Comparison of ENCODE assay signal across 9 mouse cellular contexts in the genomic region with DNA sequence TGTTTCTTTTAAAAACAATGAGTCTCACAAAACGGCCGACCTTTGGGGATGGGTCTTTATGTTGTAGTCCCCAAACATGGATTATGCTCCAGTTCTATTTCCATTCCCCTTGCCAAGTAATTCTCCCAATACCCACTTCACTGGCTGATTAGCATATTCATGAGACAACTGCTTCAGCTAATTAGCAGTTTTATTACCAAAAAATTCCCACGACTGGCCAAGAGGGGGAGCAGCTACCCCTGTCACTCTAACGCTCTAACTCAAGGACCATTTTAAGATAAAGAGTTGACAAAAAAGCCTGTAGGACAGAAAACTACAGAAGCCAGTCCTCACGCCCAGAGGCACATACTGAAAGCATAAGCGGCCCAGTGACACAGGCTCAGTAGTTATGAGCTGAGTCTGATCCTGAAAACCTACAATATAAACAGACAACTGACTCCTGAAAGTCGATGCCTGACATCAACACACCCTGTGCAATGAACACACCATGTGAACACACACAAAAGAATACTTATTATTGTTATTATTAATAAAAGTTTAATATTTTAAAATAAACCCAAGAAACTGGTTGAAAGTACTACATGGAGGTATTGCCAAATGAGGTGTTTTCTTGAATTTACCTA.
DNase-seq lines count a peak whose midpoint lies in the region; ATAC-seq and TF ChIP-seq lines count a peak whose summit lies in the region.
"Had no signal": no experiment of that assay in that cellular context is flagged by ENCODE, and none has a peak within 500 bp of the region (broad histone marks: within the 10 kb centered on the region; RNA-seq: fewer than 3 reads in every experiment).

No protein-coding gene starts in this region.

- H3K4me3 ChIP-seq in midbrain, postnatal 0 days (ENCODE audit: low read depth, low read length): no peak overlapping the region

- H3K4me2 ChIP-seq in midbrain, postnatal 0 days (ENCODE audit: low read depth, low read length, poor library complexity, severe bottlenecking): no peak overlapping the region

- no peaks in the 10 kb centered on the region for H3K27me3 ChIP-seq in midbrain, postnatal 0 days (ENCODE audit: insufficient read depth, low read length)

- no peaks in the 10 kb centered on the region for H3K4me1 ChIP-seq in midbrain, postnatal 0 days (ENCODE audit: insufficient read depth, low read length)

- H3K9ac ChIP-seq in midbrain, postnatal 0 days (replicated peaks; ENCODE audit: low read length, poor library complexity, severe bottlenecking): no peak overlapping the region

- TF ChIP-seq CTCF in midbrain, postnatal 0 days (IDR thresholded peaks at IDR 0.05): peak; percentile 58

- H3K9me3 ChIP-seq in midbrain, postnatal 0 days (ENCODE audit: low read length): no peaks in the 10 kb centered on the region

- WGBS in midbrain, postnatal 0 days: 41% methylated on average over 7 of the region's 7 CpGs

- no peak overlapping the region for H3K27ac ChIP-seq in midbrain, postnatal 0 days (ENCODE audit: low read depth, low read length)
- H3K27ac ChIP-seq: macrophage had no signal

- no peak for ATAC-seq in midbrain, postnatal 0 days (ENCODE audit: low FRiP score)

- peak; percentile 60 to 63 for DNase-seq in cerebellum, postnatal 14 days
- DNase-seq in cerebellum, adult 11-12 months: no peak
- DNase-seq in ovary, postnatal 36 days (ENCODE audit: low spot score): peak; percentile 7
- no peak for DNase-seq in ovary, postnatal 10 days (ENCODE audit: low spot score)
- DNase-seq in gastrocnemius, postnatal 14 days: peak; percentile 4
- peak; percentile 43 to 57 for DNase-seq in layer of hippocampus, postnatal 10 days (ENCODE audit: low spot score in 2 of 2)
- peak; percentile 66 for DNase-seq in midbrain, postnatal 0 days (ENCODE audit: low spot score)
- no peak for DNase-seq in thymus, postnatal 14 days

- no peaks in the 10 kb centered on the region for H3K36me3 ChIP-seq in midbrain, postnatal 0 days (ENCODE audit: insufficient read depth, low read length)

- intact Hi-C loops in gastrocnemius, postnatal 14 days (cut with DNase I; ENCODE audit: low total_unique reads): no loop called here

Comparison
In these comparisons a context has a peak if more than half of its experiments do, and no peak if none do; other contexts are left out.
1. DNase-seq: peak in cerebellum, postnatal 14 days (2 of 2), ovary, postnatal 36 days (single experiment), gastrocnemius, postnatal 14 days (single experiment), layer of hippocampus, postnatal 10 days (2 of 2) and midbrain, postnatal 0 days (single experiment); none in cerebellum, adult 11-12 months (single experiment), ovary, postnatal 10 days (single experiment) and thymus, postnatal 14 days (single experiment).